Mouse (Mus musculus): ENCODE data around the gene Hectd3. TPM values are rescaled to one million over a fixed set of nuclear protein-coding genes. Genes with fewer than 3 reads are reported as not detected.
A peak's percentile ranks its signal among the peaks of the same experiment; 100 is the strongest.

Hectd3 gene
- 7.6 and 9.4 TPM in 2 replicates for polyA plus RNA-seq (2014; fragmentation: Nextera tagmentation; extraction: Ambion mirVana)

- Histone ChIP-seq H3K27me3 (ENCODE audit: control insufficient read depth, insufficient read depth, low read length) (no peaks in the 10 kb centered on the region), H3K4me2 (peak within 1 kb of the TSS; percentile 99), H3K4me3 (ENCODE audit: low read depth, low read length) (peak within 1 kb of the TSS; percentile 90), H3K27ac (ENCODE audit: low read depth, low read length) (peak within 1 kb of the TSS; percentile 57), H3K9me3 (ENCODE audit: control insufficient read depth, low read length) (no peaks in the 10 kb centered on the region), H3K9ac (ENCODE audit: low read length) (peak within 1 kb of the TSS; percentile 76), H3K36me3 (ENCODE audit: control insufficient read depth, insufficient read depth, low read length) (no peaks in the 10 kb centered on the region; the same call in 1 of the 2 replicates), H3K4me1 (ENCODE audit: control insufficient read depth, insufficient read depth, low read length) (peaks cover 19% of the 10 kb centered on the region)
- ATAC-seq (ENCODE audit: low FRiP score) (peak; percentile 68), DNase-seq (ENCODE audit: low spot score, missing footprints) (peak; percentile 95)
- 1% methylated on average over 57 of the region's 58 CpGs for WGBS
Measured at GRCm38 (mm10) chr4:116995131-116995797, at the start of gene Hectd3. Hectd3 (plus strand) TSS chr4:116995317.

- ATAC-seq (ENCODE audit: low FRiP score) = no peak
- no peak for DNase-seq (ENCODE audit: low spot score, missing footprints)
- H3K36me3 ChIP-seq (ENCODE audit: control insufficient read depth, insufficient read depth, low read length) = no peaks in the 10 kb centered on the region
- H3K4me3 ChIP-seq (ENCODE audit: low read depth, low read length) = no peak overlapping the region
- H3K9ac ChIP-seq (ENCODE audit: low read length) = no peak overlapping the region
- H3K9me3 ChIP-seq (ENCODE audit: control insufficient read depth, low read length) = no peaks in the 10 kb centered on the region
- H3K4me1 ChIP-seq (ENCODE audit: control insufficient read depth, insufficient read depth, low read length) = no peaks in the 10 kb centered on the region
- WGBS = 55% methylated on average over 1 of the region's 1 CpGs
- H3K4me2 ChIP-seq = no peak overlapping the region
- no peaks in the 10 kb centered on the region for H3K27me3 ChIP-seq (ENCODE audit: control insufficient read depth, insufficient read depth, low read length)
- H3K27ac ChIP-seq (ENCODE audit: low read depth, low read length) = no peak overlapping the region
Measured at GRCm38 (mm10) chr4:116951642-116952041, 43.5 kb upstream of the Hectd3 start.

- no peaks in the 10 kb centered on the region for H3K4me1 ChIP-seq (ENCODE audit: control insufficient read depth, insufficient read depth, low read length)
- no peaks in the 10 kb centered on the region for H3K27me3 ChIP-seq (ENCODE audit: control insufficient read depth, insufficient read depth, low read length)
- 93% methylated on average over 7 of the region's 7 CpGs for WGBS
- no peaks in the 10 kb centered on the region for H3K36me3 ChIP-seq (ENCODE audit: control insufficient read depth, insufficient read depth, low read length)
- no peaks in the 10 kb centered on the region for H3K9me3 ChIP-seq (ENCODE audit: control insufficient read depth, low read length)
- H3K9ac ChIP-seq (ENCODE audit: low read length) = no peak overlapping the region
- no peak overlapping the region for H3K27ac ChIP-seq (ENCODE audit: low read depth, low read length)
- H3K4me2 ChIP-seq = no peak overlapping the region
- no peak for ATAC-seq (ENCODE audit: low FRiP score)
- H3K4me3 ChIP-seq (ENCODE audit: low read depth, low read length) = no peak overlapping the region
- no peak for DNase-seq (ENCODE audit: low spot score, missing footprints)
Measured at GRCm38 (mm10) chr4:116954951-116955350, 40.2 kb upstream of the Hectd3 start.

- ATAC-seq (ENCODE audit: low FRiP score) = no peak
- H3K4me2 ChIP-seq = no peak overlapping the region
Measured at GRCm38 (mm10) chr4:116976503-116976902, 18.6 kb upstream of the Hectd3 start.

DNA sequence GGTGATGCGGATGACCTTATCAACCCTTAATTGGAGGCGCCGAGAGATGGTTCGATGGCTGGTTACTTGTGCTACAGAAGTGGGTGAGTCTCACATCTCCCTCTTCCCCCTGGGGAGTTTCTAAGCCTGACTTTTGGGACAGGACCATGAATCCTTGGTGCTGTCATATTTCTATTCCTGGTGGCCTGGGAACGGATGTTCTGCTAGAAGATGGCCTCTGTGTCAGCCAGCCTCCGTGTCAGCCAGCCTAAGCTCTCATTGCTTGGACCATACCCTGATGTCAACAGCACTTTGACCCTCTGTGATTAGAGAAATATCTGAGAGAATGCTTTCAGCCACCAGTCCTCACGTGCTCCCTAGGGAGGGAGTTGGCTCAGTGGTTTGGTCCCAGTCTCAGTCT is 9.4 kb upstream of the Hectd3 start:
- H3K27ac ChIP-seq (ENCODE audit: low read depth, low read length) = no peak overlapping the region
- H3K4me3 ChIP-seq (ENCODE audit: low read depth, low read length) = no peak overlapping the region
- no peak overlapping the region for H3K9ac ChIP-seq (ENCODE audit: low read length)
- no peaks in the 10 kb centered on the region for H3K4me1 ChIP-seq (ENCODE audit: control insufficient read depth, insufficient read depth, low read length)
- no peak overlapping the region for H3K4me2 ChIP-seq
- ATAC-seq (ENCODE audit: low FRiP score) (no peak), DNase-seq (ENCODE audit: low spot score, missing footprints) (peak; percentile 53)
- peaks cover under 1% of the 10 kb centered on the region; the same call in 1 of the 2 replicates for H3K36me3 ChIP-seq (ENCODE audit: control insufficient read depth, insufficient read depth, low read length)
- no peaks in the 10 kb centered on the region for H3K9me3 ChIP-seq (ENCODE audit: control insufficient read depth, low read length)
- WGBS = 94% methylated on average over 7 of the region's 7 CpGs
- H3K27me3 ChIP-seq (ENCODE audit: control insufficient read depth, insufficient read depth, low read length) = no peaks in the 10 kb centered on the region

More at GRCm38 (mm10) chr4:116976503-116976902, 18.6 kb upstream of the Hectd3 start:
- Histone ChIP-seq H3K9me3 (ENCODE audit: control insufficient read depth, low read length) (no peaks in the 10 kb centered on the region), H3K9ac (ENCODE audit: low read length) (no peak overlapping the region), H3K36me3 (ENCODE audit: control insufficient read depth, insufficient read depth, low read length) (peaks cover 11% of the 10 kb centered on the region; the same call in 1 of the 2 replicates), H3K27ac (ENCODE audit: low read depth, low read length) (no peak overlapping the region), H3K4me1 (ENCODE audit: control insufficient read depth, insufficient read depth, low read length) (no peaks in the 10 kb centered on the region), H3K4me3 (ENCODE audit: low read depth, low read length) (no peak overlapping the region), H3K27me3 (ENCODE audit: control insufficient read depth, insufficient read depth, low read length) (no peaks in the 10 kb centered on the region)
- 76% methylated on average over 2 of the region's 2 CpGs for WGBS
- DNase-seq (ENCODE audit: low spot score, missing footprints) = no peak

- H3K4me1 ChIP-seq (ENCODE audit: control insufficient read depth, insufficient read depth, low read length) = no peaks in the 10 kb centered on the region
- H3K36me3 ChIP-seq (ENCODE audit: control insufficient read depth, insufficient read depth, low read length) = no peaks in the 10 kb centered on the region; the same call in 1 of the 2 replicates
- DNase-seq (ENCODE audit: low spot score, missing footprints) = peak; percentile 91
- peak; percentile 79 for ATAC-seq (ENCODE audit: low FRiP score)
- H3K9me3 ChIP-seq (ENCODE audit: control insufficient read depth, low read length) = no peaks in the 10 kb centered on the region
- no peak overlapping the region for H3K4me3 ChIP-seq (ENCODE audit: low read depth, low read length)
- no peak overlapping the region for H3K4me2 ChIP-seq
- H3K9ac ChIP-seq (ENCODE audit: low read length) = no peak overlapping the region
- no peaks in the 10 kb centered on the region for H3K27me3 ChIP-seq (ENCODE audit: control insufficient read depth, insufficient read depth, low read length)
- WGBS = 67% methylated on average over 17 of the region's 17 CpGs
- no peak overlapping the region for H3K27ac ChIP-seq (ENCODE audit: low read depth, low read length)
Measured at GRCm38 (mm10) chr4:116986400-116987121, 8.6 kb upstream of the Hectd3 start.

DNA sequence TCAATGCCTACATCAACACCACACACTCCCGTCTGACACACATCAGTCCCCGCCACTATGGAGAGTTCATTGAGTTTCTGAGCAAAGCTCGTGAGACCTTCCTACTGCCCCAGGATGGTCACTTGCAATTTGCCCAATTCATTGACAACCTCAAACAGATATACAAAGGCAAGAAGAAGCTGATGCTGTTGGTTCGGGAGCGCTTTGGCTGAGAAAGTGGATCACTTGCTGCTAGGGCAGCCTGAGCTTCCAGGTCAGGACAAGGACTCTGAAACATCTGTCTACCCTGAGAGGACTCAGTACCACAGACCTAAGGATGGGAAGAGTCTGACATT is 8.0 kb upstream of the Hectd3 start:
- no peaks in the 10 kb centered on the region; the same call in 1 of the 2 replicates for H3K36me3 ChIP-seq (ENCODE audit: control insufficient read depth, insufficient read depth, low read length)
- H3K27me3 ChIP-seq (ENCODE audit: control insufficient read depth, insufficient read depth, low read length) = no peaks in the 10 kb centered on the region
- H3K27ac ChIP-seq (ENCODE audit: low read depth, low read length) = no peak overlapping the region

DNA sequence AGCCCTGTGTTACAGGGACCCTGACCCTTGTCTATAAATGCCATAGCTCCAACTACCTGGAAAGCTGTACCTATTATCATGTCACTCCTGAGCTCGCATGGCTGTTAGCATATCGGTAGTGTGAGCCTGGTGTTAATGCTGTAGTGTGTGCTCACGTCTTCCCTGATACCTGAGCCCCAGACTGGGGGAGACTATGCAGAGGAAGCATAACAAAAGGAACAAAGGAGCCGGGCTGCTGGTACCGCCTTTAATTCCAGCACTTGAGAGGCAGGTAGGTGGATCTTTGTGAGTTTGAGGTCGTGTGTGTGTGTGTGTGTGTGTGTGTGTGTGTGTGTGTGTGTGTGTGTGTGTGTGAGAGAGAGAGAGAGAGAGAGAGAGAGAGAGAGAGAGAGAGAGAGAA is 5.4 kb upstream of the Hectd3 start:
- H3K9me3 ChIP-seq (ENCODE audit: control insufficient read depth, low read length) = no peaks in the 10 kb centered on the region
- no peak overlapping the region for H3K4me3 ChIP-seq (ENCODE audit: low read depth, low read length)
- no peak for ATAC-seq (ENCODE audit: low FRiP score)
- WGBS = 71% methylated on average over 6 of the region's 6 CpGs
- no peak overlapping the region for H3K27ac ChIP-seq (ENCODE audit: low read depth, low read length)
- DNase-seq (ENCODE audit: low spot score, missing footprints) = no peak
- H3K9ac ChIP-seq (ENCODE audit: low read length) = no peak overlapping the region
- no peaks in the 10 kb centered on the region; the same call in 1 of the 2 replicates for H3K36me3 ChIP-seq (ENCODE audit: control insufficient read depth, insufficient read depth, low read length)
- H3K4me1 ChIP-seq (ENCODE audit: control insufficient read depth, insufficient read depth, low read length) = peaks cover 11% of the 10 kb centered on the region
- no peaks in the 10 kb centered on the region for H3K27me3 ChIP-seq (ENCODE audit: control insufficient read depth, insufficient read depth, low read length)
- no peak overlapping the region for H3K4me2 ChIP-seq

More for the DNA sequence above, 8.0 kb upstream of the Hectd3 start:
- H3K4me3 ChIP-seq (ENCODE audit: low read depth, low read length) = no peak overlapping the region
- no peak overlapping the region for H3K9ac ChIP-seq (ENCODE audit: low read length)
- H3K4me1 ChIP-seq (ENCODE audit: control insufficient read depth, insufficient read depth, low read length) = no peaks in the 10 kb centered on the region
- 76% methylated on average over 5 of the region's 5 CpGs for WGBS
- ATAC-seq (ENCODE audit: low FRiP score) (no peak), DNase-seq (ENCODE audit: low spot score, missing footprints) (peak; percentile 81)
- no peaks in the 10 kb centered on the region for H3K9me3 ChIP-seq (ENCODE audit: control insufficient read depth, low read length)
- no peak overlapping the region for H3K4me2 ChIP-seq

DNA sequence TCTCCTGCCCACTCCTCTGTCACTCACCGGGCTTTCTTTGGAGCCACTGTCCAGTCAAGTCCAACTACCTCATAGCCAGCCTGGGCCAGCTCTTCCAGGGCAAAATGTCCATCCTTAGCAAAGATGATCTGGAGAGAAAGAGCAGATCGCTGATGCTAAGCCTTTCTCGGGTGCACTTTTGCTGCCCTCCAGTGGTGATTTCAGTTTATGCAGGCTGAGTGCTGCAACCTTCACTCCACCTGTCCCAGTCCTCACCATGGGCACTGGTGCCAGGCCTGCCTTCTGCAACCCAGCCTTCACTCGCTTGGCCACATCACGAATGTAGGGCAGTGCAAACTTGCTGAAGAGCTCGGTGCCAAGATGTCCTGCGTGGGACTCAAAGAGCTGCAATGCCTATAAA is 3.8 kb upstream of the Hectd3 start:
- H3K4me1 ChIP-seq (ENCODE audit: control insufficient read depth, insufficient read depth, low read length) = peaks cover 19% of the 10 kb centered on the region
- ATAC-seq (ENCODE audit: low FRiP score) (0 out of 2 replicates have a peak, but pooled peaks have one; percentile 3), DNase-seq (ENCODE audit: low spot score, missing footprints) (peak; percentile 98)
- no peak overlapping the region for H3K27ac ChIP-seq (ENCODE audit: low read depth, low read length)
- no peak overlapping the region for H3K4me2 ChIP-seq
- H3K36me3 ChIP-seq (ENCODE audit: control insufficient read depth, insufficient read depth, low read length) = no peaks in the 10 kb centered on the region; the same call in 1 of the 2 replicates
- no peak overlapping the region for H3K9ac ChIP-seq (ENCODE audit: low read length)
- no peak overlapping the region for H3K4me3 ChIP-seq (ENCODE audit: low read depth, low read length)
- H3K27me3 ChIP-seq (ENCODE audit: control insufficient read depth, insufficient read depth, low read length) = no peaks in the 10 kb centered on the region
- H3K9me3 ChIP-seq (ENCODE audit: control insufficient read depth, low read length) = no peaks in the 10 kb centered on the region
- WGBS = 19% methylated on average over 7 of the region's 7 CpGs

All from midbrain, embryonic 11.5 days (tissue).